Mouse (Mus musculus): ENCODE results near the gene Pmpcb. TPM values are rescaled to one million over a fixed set of nuclear protein-coding genes. Genes with fewer than 3 reads are reported as not detected.
"Not testable (repeated sequence)": the region's sequence is repeated elsewhere in the genome, so short reads cannot be mapped to it uniquely, and the experiment has no call there.

Gene Pmpcb
- polyA plus RNA-seq (2015; fragmentation: Nextera tagmentation; extraction: Ambion mirVana), result 91.4 and 94.5 TPM in 2 replicates

DNA sequence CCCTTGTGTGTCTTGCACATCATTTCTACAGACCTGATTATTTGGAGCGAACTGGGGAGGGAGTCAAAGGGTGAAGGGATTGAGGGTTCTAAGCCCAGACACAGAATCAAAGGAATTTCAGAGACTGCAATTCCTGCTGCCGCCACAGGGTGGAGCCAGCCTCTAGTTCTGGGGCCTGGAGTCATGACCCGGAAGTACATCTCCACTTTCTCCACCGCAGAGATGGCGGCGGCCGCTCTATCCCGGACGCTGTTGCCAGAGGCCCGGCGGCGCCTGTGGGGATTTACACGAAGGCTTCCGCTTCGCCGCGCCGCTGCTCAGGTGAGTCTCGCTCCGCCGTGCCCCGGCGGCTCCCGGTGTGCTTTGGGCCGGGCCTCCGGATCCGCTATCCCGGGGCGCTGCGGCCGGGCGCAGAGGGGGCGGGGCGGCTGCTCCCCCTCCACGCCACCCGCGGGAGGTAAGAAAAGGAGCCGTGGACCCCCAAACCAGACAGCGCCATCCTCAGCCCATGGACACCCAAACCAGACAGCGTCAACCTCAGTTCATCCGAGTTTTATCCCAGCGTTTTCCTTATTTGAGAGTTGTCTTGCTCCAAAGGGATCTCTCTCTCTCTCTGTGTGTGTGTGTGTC lies at the start of gene Pmpcb:
Gene Pmpcb (plus strand): TSS at position 186 of the 630 bp plus-strand sequence.
- peak within 1 kb of the TSS; percentile 80 for H3K27ac ChIP-seq
- H3K9me3 ChIP-seq, result no peaks in the 10 kb centered on the region
- ATAC-seq, result peak; percentile 77
- peaks cover 39% of the 10 kb centered on the region for H3K4me1 ChIP-seq (replicated peaks)
- H3K4me3 ChIP-seq (replicated peaks), result peak within 1 kb of the TSS; percentile 92
- H3K36me3 ChIP-seq, result peaks cover 31% of the 10 kb centered on the region
- no peaks in the 10 kb centered on the region for H3K27me3 ChIP-seq
- peak within 1 kb of the TSS; percentile 95 for H3K4me2 ChIP-seq (replicated peaks)
- WGBS, result under 1% methylated on average over 42 of the region's 42 CpGs
- peak within 1 kb of the TSS; percentile 91 for H3K9ac ChIP-seq (replicated peaks)

DNA sequence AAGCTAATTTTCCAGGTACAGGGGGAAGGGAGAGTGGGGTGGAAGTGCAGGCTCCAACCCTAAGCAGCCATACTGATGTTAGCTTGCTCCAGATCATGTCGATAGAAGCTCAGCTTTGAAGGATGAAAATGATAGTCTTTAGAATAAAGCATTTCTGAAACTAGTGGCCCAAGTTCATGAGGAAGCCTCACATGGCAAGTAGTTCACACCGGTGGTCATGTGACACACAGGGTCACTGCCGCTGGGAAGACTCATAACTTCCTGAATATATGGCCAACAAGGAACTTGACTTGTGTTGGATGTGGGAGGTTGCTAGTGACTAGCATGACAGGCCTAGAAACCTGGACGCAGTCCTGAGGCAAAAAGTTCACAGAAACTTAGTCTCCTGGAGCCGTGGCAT lies 44.7 kb upstream of the Pmpcb start:
- ATAC-seq, result no peak
- 94% methylated on average over 5 of the region's 5 CpGs for WGBS

DNA sequence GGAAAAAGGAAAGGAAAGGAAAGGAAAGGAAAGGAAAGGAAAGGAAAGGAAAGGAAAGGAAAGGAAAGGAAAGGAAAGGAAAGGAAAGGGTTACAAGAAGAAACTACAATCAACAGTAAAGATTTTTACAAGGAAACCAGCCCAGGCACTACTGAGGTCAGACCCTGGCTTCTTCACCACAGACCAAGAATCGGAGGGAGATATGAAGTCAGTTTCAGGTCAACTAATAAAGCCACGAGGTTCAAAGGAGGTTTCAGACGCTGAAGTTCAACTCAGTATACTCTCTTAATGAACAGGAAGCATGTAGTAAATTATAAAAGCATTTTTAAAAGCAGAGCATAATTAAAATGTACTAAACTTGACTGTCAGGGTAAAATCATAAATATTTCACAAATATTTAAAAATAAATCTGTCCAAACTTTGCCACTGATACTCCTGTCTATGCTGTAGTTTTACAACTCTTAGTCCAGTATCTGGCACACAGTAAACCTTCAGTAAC lies 43.5 kb upstream of the Pmpcb start:
- Histone ChIP-seq H3K4me2 (replicated peaks) (no peak overlapping the region), H3K4me1 (replicated peaks) (peaks cover 4% of the 10 kb centered on the region; the same call in 1 of the 2 replicates), H3K9ac (replicated peaks) (no peak overlapping the region), H3K9me3 (no peaks in the 10 kb centered on the region), H3K27me3 (no peaks in the 10 kb centered on the region), H3K36me3 (peaks cover 9% of the 10 kb centered on the region; the same call in 1 of the 2 replicates), H3K27ac (no peak overlapping the region), H3K4me3 (replicated peaks) (no peak overlapping the region)
- WGBS, result 82% methylated on average over 3 of the region's 3 CpGs
- no peak for ATAC-seq

More for the DNA sequence above, 44.7 kb upstream of the Pmpcb start:
- H3K27me3 ChIP-seq, result no peaks in the 10 kb centered on the region
- no peaks in the 10 kb centered on the region for H3K4me1 ChIP-seq (replicated peaks)
- no peak overlapping the region for H3K27ac ChIP-seq
- H3K4me3 ChIP-seq (replicated peaks), result no peak overlapping the region
- no peaks in the 10 kb centered on the region for H3K9me3 ChIP-seq
- H3K9ac ChIP-seq (replicated peaks), result no peak overlapping the region
- H3K36me3 ChIP-seq, result peaks cover 9% of the 10 kb centered on the region; the same call in 1 of the 2 replicates
- no peak overlapping the region for H3K4me2 ChIP-seq (replicated peaks)

DNA sequence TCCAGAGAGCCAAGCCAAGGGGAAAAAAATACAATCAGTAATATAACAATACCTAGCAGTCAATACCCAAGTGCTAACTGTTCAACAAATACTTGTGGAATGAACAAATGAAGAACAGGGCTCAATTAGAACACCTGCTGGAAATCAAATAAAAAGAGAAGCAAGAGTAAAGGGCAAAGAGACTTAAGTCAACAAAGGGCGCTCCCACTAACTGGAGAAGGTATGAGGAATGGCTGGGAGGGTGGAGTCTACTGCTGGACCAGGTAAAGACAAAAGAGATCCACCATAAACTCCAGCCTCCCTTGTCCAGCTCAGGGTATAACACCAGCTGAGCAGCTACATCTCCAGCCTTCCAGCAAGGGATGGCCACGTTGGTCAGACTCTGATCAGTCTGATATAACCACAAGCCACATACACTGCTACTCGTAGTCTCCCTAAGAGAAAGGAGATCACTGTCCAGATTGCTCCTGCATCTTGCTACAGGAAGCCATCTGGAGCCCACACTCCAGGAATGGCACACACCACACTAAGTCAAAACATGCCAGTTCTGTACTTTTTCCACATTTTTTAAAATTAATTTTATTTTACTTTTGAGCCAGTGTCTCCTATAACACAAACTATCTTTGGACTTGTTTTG lies 42.0 kb upstream of the Pmpcb start:
- ATAC-seq, result no peak
- Histone ChIP-seq H3K36me3 (no peaks in the 10 kb centered on the region), H3K27me3 (no peaks in the 10 kb centered on the region), H3K4me3 (replicated peaks) (no peak overlapping the region), H3K27ac (no peak overlapping the region), H3K4me1 (replicated peaks) (peaks cover 7% of the 10 kb centered on the region; the same call in 1 of the 2 replicates), H3K4me2 (replicated peaks) (no peak overlapping the region), H3K9me3 (no peaks in the 10 kb centered on the region), H3K9ac (replicated peaks) (no peak overlapping the region)
- 93% methylated on average over 3 of the region's 3 CpGs for WGBS

DNA sequence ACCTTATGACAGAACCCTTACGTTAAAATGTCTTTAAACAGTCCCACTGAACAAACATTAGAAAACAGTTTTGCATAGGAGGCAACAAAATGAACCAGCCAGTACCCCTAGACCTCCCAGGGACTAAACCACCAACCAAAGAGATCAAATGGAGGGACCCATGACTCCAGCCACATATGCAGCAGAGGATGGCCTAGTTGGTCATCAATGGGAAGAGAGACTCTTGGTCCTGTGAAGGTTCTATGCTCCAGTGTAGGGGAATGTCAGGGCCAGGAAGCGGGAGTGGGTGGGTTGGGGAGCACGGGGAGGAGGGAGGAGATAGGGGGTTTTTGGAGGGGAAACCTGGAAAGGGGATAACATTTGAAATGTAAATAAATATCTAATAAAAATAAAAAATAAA lies 37.4 kb upstream of the Pmpcb start:
- 90% methylated on average over 3 of the region's 3 CpGs for WGBS
- peak overlapping the region; percentile 45 for H3K4me2 ChIP-seq (replicated peaks)

DNA sequence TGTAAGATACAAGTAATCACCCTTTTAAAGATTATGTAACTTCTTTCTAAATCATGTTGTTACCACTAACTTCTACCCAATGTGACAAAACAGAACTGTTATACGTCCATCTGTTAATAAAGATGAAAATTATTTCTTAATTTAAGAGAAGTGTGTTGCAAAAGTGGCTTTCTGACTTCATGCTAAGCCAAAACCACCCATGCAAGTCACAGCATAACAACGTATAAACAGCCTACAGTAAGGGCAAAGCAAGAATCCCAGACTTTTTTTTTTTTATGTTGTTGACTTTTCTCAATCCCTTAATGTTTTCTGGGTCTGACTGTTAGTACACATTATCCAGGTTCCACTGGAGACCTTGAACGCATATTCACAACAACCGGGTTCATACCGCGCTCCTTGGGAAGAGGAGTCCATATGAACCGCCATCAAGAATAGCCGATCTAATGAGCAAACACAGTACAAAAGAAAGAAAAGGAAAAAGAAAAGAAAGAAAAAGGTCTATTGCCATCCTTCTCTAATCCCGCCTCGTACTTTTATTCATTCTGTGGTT lies 36.6 kb upstream of the Pmpcb start:
- 8% methylated on average over 10 of the region's 10 CpGs for WGBS
- H3K4me3 ChIP-seq (replicated peaks), result peak overlapping the region; percentile 67
- ATAC-seq, result no peak

More for the DNA sequence above, 37.4 kb upstream of the Pmpcb start:
- not testable (repeated sequence) for ATAC-seq; H3K9ac ChIP-seq (replicated peaks); H3K36me3 ChIP-seq; H3K27ac ChIP-seq; H3K9me3 ChIP-seq; H3K27me3 ChIP-seq
- Histone ChIP-seq H3K4me1 (replicated peaks) (peaks cover 11% of the 10 kb centered on the region; the same call in 1 of the 2 replicates), H3K4me3 (replicated peaks) (peak overlapping the region; percentile 25)

DNA sequence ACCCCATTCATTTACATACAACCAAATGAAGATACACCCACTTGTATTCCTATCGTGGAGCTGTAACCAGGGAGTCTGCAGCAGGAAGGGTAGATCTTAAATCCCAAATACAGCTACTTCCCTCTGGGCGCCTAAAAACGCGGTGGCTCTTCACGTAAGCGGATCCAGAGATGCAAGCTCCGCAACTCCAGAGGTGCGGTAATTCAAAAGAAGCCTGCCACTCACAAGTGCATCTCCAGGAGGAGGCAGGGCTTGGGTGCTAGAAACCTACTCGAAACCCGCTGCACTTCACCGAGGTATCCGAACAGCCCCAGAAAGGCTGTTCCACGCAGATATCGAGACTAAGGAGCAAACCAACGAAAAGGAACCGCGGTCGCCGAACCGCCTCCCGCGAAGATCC lies 36.0 kb upstream of the Pmpcb start:
- WGBS, result under 1% methylated on average over 22 of the region's 22 CpGs
- peak; percentile 87 for ATAC-seq
- H3K27me3 ChIP-seq, result no peaks in the 10 kb centered on the region
- H3K36me3 ChIP-seq, result no peaks in the 10 kb centered on the region
- H3K4me3 ChIP-seq (replicated peaks), result peak overlapping the region; percentile 67
- H3K9ac ChIP-seq (replicated peaks), result peak overlapping the region; percentile 83
- H3K9me3 ChIP-seq, result no peaks in the 10 kb centered on the region
- peak overlapping the region; percentile 61 for H3K4me2 ChIP-seq (replicated peaks)
- peaks cover 11% of the 10 kb centered on the region; the same call in 1 of the 2 replicates for H3K4me1 ChIP-seq (replicated peaks)
- H3K27ac ChIP-seq, result peak overlapping the region; percentile 98

More for the DNA sequence above, 36.6 kb upstream of the Pmpcb start:
- Histone ChIP-seq H3K4me2 (replicated peaks) (peak overlapping the region; percentile 61), H3K9ac (replicated peaks) (peak overlapping the region; percentile 83), H3K4me1 (replicated peaks) (peaks cover 11% of the 10 kb centered on the region; the same call in 1 of the 2 replicates), H3K27ac (no peak overlapping the region), H3K36me3 (no peaks in the 10 kb centered on the region), H3K9me3 (no peaks in the 10 kb centered on the region), H3K27me3 (no peaks in the 10 kb centered on the region)

DNA sequence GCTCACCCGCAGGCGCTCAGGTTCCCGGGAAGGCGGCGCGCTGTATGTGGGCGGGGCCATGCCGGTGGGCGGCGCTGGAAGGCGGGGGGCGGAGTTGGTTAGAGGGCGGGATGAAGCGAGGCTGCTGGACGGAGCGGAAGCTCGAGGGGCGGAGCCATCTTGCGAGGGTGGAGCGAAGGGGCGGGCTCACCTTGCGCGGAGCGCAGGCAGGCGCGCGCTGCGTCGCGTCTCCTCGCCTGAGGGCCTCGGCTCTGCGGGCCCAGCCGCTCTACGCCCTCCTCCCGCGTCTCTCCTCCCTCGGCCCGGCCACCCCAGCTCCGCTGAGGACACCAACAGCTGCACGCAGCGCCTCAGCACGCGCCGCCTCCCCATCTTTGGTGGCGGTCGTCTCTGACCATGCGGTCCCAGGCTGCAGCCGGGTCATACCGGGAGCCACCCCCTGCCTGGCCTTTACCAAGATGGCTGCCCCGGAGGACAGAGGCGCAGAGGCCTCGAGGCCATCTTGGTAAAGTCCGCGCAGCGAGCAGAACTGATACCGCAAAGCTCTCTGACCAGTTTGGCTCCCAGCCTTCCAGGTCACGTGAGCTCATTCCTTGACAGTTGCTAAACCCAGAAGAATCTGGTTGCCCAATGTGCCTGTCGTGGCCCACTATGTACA lies 35.5 kb upstream of the Pmpcb start, which contains the start of gene Napepld:
Gene Napepld (minus strand): TSS at position 46 of the 658 bp plus-strand sequence.
- Histone ChIP-seq H3K36me3 (no peaks in the 10 kb centered on the region), H3K27me3 (no peaks in the 10 kb centered on the region), H3K9ac (replicated peaks) (peak within 1 kb of the TSS; percentile 83), H3K27ac (peak within 1 kb of the TSS; percentile 98), H3K4me1 (replicated peaks) (peaks cover 11% of the 10 kb centered on the region; the same call in 1 of the 2 replicates), H3K9me3 (no peaks in the 10 kb centered on the region), H3K4me3 (replicated peaks) (peak within 1 kb of the TSS; percentile 67), H3K4me2 (replicated peaks) (peak within 1 kb of the TSS; percentile 61)
- WGBS, result under 1% methylated on average over 49 of the region's 59 CpGs
- ATAC-seq, result peak; percentile 99

DNA sequence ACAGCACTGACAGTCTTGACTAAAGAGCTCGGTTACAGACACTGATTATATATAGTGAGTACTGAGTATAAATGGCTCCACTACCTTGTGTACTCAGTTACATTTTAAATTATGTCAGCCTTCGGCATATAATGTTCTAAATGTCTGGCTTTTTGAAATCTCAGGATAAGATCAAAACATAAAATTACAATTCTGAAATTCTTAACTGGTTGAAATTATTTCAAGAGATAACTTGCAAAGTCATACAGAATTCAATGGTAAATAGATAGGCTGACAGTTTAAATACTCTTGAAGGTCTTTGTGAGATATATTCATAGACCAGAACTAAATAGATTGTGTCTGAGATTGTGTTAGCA lies 35.0 kb upstream of the Pmpcb start:
- H3K9ac ChIP-seq (replicated peaks), result peak overlapping the region; percentile 83
- H3K27ac ChIP-seq, result peak overlapping the region; percentile 98
- 57% methylated on average over 2 of the region's 2 CpGs for WGBS
- no peaks in the 10 kb centered on the region for H3K9me3 ChIP-seq
- H3K4me1 ChIP-seq (replicated peaks), result peaks cover 11% of the 10 kb centered on the region; the same call in 1 of the 2 replicates
- H3K4me3 ChIP-seq (replicated peaks), result peak overlapping the region; percentile 67
- H3K36me3 ChIP-seq, result no peaks in the 10 kb centered on the region
- no peak for ATAC-seq
- H3K4me2 ChIP-seq (replicated peaks), result peak overlapping the region; percentile 61
- H3K27me3 ChIP-seq, result no peaks in the 10 kb centered on the region

DNA sequence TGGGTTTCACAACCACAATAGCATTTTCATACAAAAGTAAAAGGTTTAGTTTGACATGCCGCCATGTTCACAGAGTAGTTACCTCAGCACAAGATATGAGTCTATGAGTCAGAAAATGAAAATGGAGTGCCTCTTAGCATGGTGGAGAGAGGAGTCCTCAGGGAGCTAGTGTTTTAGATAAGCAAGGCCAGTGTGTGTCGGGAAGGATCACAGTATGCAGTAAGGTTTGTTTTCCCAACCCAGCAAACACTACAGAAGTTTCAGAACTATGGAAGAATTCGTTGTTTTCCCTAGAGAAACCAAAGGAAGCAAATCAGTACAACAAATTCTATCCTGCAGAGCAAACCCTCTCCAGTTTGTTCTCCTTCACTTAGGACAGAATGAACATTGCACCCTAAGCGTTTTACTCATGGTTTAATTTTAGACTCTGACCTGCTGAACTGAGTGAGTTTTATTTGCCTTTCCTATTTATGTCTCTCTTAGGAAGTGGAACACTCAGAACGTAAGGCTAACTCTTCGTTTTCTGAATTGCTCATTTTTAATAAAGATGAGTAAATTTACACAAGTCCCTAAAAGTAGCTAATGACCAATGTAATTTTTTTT lies 34.0 kb upstream of the Pmpcb start:
- Histone ChIP-seq H3K27ac (no peak overlapping the region), H3K9me3 (no peaks in the 10 kb centered on the region), H3K4me1 (replicated peaks) (peaks cover 9% of the 10 kb centered on the region; the same call in 1 of the 2 replicates), H3K27me3 (no peaks in the 10 kb centered on the region), H3K4me2 (replicated peaks) (no peak overlapping the region), H3K9ac (replicated peaks) (no peak overlapping the region), H3K36me3 (no peaks in the 10 kb centered on the region), H3K4me3 (replicated peaks) (no peak overlapping the region)
- WGBS, result 87% methylated on average over 6 of the region's 6 CpGs
- ATAC-seq, result no peak

DNA sequence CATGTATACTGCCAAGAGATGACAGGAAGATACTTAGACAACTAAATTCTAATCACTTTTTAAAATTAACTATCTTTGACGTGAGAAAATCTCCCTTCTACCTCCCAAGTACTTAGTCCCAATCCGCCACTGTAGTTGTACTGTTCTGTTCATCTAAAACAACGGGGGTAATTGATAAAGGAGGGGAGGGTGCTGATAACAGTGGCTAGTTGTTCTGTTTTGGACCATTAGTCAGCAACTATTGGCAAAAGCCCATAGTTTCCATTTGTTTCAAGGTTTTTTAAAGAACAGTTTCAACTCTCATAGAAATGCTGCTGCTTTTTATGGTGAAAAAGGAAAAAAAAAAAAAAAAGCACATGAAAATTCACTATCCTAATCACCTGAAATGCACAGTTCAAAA lies 33.2 kb upstream of the Pmpcb start:
- Histone ChIP-seq H3K4me3 (replicated peaks) (no peak overlapping the region), H3K9me3 (no peaks in the 10 kb centered on the region), H3K9ac (replicated peaks) (no peak overlapping the region), H3K4me2 (replicated peaks) (no peak overlapping the region), H3K36me3 (no peaks in the 10 kb centered on the region), H3K27me3 (no peaks in the 10 kb centered on the region), H3K27ac (no peak overlapping the region), H3K4me1 (replicated peaks) (peaks cover 7% of the 10 kb centered on the region; the same call in 1 of the 2 replicates)
- WGBS, result 92% methylated on average over 3 of the region's 3 CpGs
- ATAC-seq, result no peak
